Mouse (Mus musculus) liver, postnatal 0 days (tissue): ENCODE measurements at regions not wholly inside any gene's neighbourhood (a gene's known extent, or its start where the extent isn't known, plus 50 kb on each side); places are given as distances from the start of the nearest gene placed in this dataset.

Experiments used
- CTCF ChIP-seq: sonication (generic); IDR thresholded peaks from 2 replicates; pipeline ENCODE4 v1.5.1; 2016; ENCODE audit warnings: antibody characterized with exemption, low read depth
- EP300 ChIP-seq: IDR thresholded peaks from 2 replicates; pipeline ENCODE4 v1.6.1; 2016; ENCODE audit warnings: antibody characterized with exemption, low read depth, mild to moderate bottlenecking

- TF ChIP-seq CTCF (no peak), EP300 (no peak)
These were observed 785.1 kb upstream of the Intu start for GRCm38 (mm10) chr3:39745947-39746346.
